Mouse (Mus musculus): ENCODE results near the gene Camk2d. TPM values are rescaled to one million over a fixed set of nuclear protein-coding genes. Genes with fewer than 3 reads are reported as not detected.

Camk2d gene
- polyA plus RNA-seq, 1 experiment from 2014 or later: 36.6 TPM

- no peak overlapping the region for H3K4me3 ChIP-seq (ENCODE audit: low read depth, low read length)
- no peaks in the 10 kb centered on the region for H3K36me3 ChIP-seq (ENCODE audit: insufficient read depth, low read length)
- peaks cover 11% of the 10 kb centered on the region; the same call in 1 of the 2 replicates for H3K4me1 ChIP-seq (ENCODE audit: insufficient read depth, low read depth, low read length)
- no peak overlapping the region for H3K9ac ChIP-seq (replicated peaks; ENCODE audit: low read depth)
- ATAC-seq (peak; percentile 65), DNase-seq (ENCODE audit: low spot score) (peak; percentile 75)
- peak overlapping the region; percentile 55 for H3K27ac ChIP-seq (ENCODE audit: low read length)
- no peaks in the 10 kb centered on the region for H3K27me3 ChIP-seq (replicated peaks; ENCODE audit: insufficient read depth, low read length)
- H3K4me2 ChIP-seq (replicated peaks; ENCODE audit: low read depth, low read length): no peak overlapping the region
- WGBS: 59% methylated on average over 2 of the region's 2 CpGs
- TF ChIP-seq EP300 (IDR thresholded peaks at IDR 0.05): peak; percentile 93
- TF ChIP-seq CTCF (IDR thresholded peaks at IDR 0.05): no peak
- H3K9me3 ChIP-seq (ENCODE audit: low read length): no peaks in the 10 kb centered on the region
These were observed 32.9 kb downstream of the Camk2d start for GRCm38 (mm10) chr3:126629040-126629439.

GRCm38 (mm10) chr3:126630111-126630869, 34.2 kb downstream of the Camk2d start:
- TF ChIP-seq EP300 (IDR thresholded peaks at IDR 0.05): peak; percentile 28; the same call in 1 of the 2 replicates
- no peak for TF ChIP-seq CTCF (IDR thresholded peaks at IDR 0.05)
- ATAC-seq: peak; percentile 72
- 32% methylated on average over 19 of the region's 19 CpGs for WGBS
- Histone ChIP-seq H3K9ac (replicated peaks; ENCODE audit: low read depth) (no peak overlapping the region), H3K27ac (ENCODE audit: low read length) (peak overlapping the region; percentile 63; the same call in 1 of the 2 replicates), H3K4me3 (ENCODE audit: low read depth, low read length) (no peak overlapping the region), H3K4me2 (replicated peaks; ENCODE audit: low read depth, low read length) (peak overlapping the region; percentile 23), H3K36me3 (ENCODE audit: insufficient read depth, low read length) (no peaks in the 10 kb centered on the region), H3K9me3 (ENCODE audit: low read length) (no peaks in the 10 kb centered on the region), H3K27me3 (replicated peaks; ENCODE audit: insufficient read depth, low read length) (no peaks in the 10 kb centered on the region), H3K4me1 (ENCODE audit: insufficient read depth, low read depth, low read length) (peaks cover 11% of the 10 kb centered on the region; the same call in 1 of the 2 replicates)
- DNase-seq (ENCODE audit: low spot score): peak; percentile 79

GRCm38 (mm10) chr3:126631583-126631982, 35.5 kb downstream of the Camk2d start:
- DNase-seq (ENCODE audit: low spot score): no peak
- Histone ChIP-seq H3K27me3 (replicated peaks; ENCODE audit: insufficient read depth, low read length) (no peaks in the 10 kb centered on the region), H3K4me1 (ENCODE audit: insufficient read depth, low read depth, low read length) (peaks cover 11% of the 10 kb centered on the region; the same call in 1 of the 2 replicates), H3K36me3 (ENCODE audit: insufficient read depth, low read length) (no peaks in the 10 kb centered on the region), H3K4me2 (replicated peaks; ENCODE audit: low read depth, low read length) (no peak overlapping the region), H3K9me3 (ENCODE audit: low read length) (no peaks in the 10 kb centered on the region), H3K27ac (ENCODE audit: low read length) (no peak overlapping the region), H3K4me3 (ENCODE audit: low read depth, low read length) (no peak overlapping the region), H3K9ac (replicated peaks; ENCODE audit: low read depth) (no peak overlapping the region)
- TF ChIP-seq CTCF (IDR thresholded peaks at IDR 0.05): no peak
- no peak for TF ChIP-seq EP300 (IDR thresholded peaks at IDR 0.05)
- ATAC-seq: no peak
- WGBS: 65% methylated on average over 8 of the region's 8 CpGs

GRCm38 (mm10) chr3:126632580-126632979, 36.5 kb downstream of the Camk2d start:
- H3K27me3 ChIP-seq (replicated peaks; ENCODE audit: insufficient read depth, low read length): no peaks in the 10 kb centered on the region
- no peak overlapping the region for H3K4me3 ChIP-seq (ENCODE audit: low read depth, low read length)
- TF ChIP-seq EP300 (IDR thresholded peaks at IDR 0.05) (no peak), CTCF (IDR thresholded peaks at IDR 0.05) (no peak)
- H3K9me3 ChIP-seq (ENCODE audit: low read length): no peaks in the 10 kb centered on the region
- H3K4me1 ChIP-seq (ENCODE audit: insufficient read depth, low read depth, low read length): peaks cover 11% of the 10 kb centered on the region; the same call in 1 of the 2 replicates
- ATAC-seq: no peak
- H3K36me3 ChIP-seq (ENCODE audit: insufficient read depth, low read length): no peaks in the 10 kb centered on the region
- H3K27ac ChIP-seq (ENCODE audit: low read length): no peak overlapping the region
- no peak for DNase-seq (ENCODE audit: low spot score)
- no peak overlapping the region for H3K4me2 ChIP-seq (replicated peaks; ENCODE audit: low read depth, low read length)
- 72% methylated on average over 7 of the region's 7 CpGs for WGBS
- no peak overlapping the region for H3K9ac ChIP-seq (replicated peaks; ENCODE audit: low read depth)

GRCm38 (mm10) chr3:126634171-126634570, 38.1 kb downstream of the Camk2d start:
- TF ChIP-seq CTCF (IDR thresholded peaks at IDR 0.05) (no peak), EP300 (IDR thresholded peaks at IDR 0.05) (no peak)
- Histone ChIP-seq H3K27me3 (replicated peaks; ENCODE audit: insufficient read depth, low read length) (no peaks in the 10 kb centered on the region), H3K9ac (replicated peaks; ENCODE audit: low read depth) (no peak overlapping the region), H3K27ac (ENCODE audit: low read length) (no peak overlapping the region), H3K9me3 (ENCODE audit: low read length) (no peaks in the 10 kb centered on the region), H3K4me2 (replicated peaks; ENCODE audit: low read depth, low read length) (no peak overlapping the region), H3K36me3 (ENCODE audit: insufficient read depth, low read length) (no peaks in the 10 kb centered on the region), H3K4me3 (ENCODE audit: low read depth, low read length) (no peak overlapping the region), H3K4me1 (ENCODE audit: insufficient read depth, low read depth, low read length) (peaks cover 11% of the 10 kb centered on the region)
- DNase-seq (ENCODE audit: low spot score) (no peak), ATAC-seq (no peak)
- 83% methylated on average over 6 of the region's 6 CpGs for WGBS

- no peaks in the 10 kb centered on the region for H3K36me3 ChIP-seq (ENCODE audit: insufficient read depth, low read length)
- H3K27ac ChIP-seq (ENCODE audit: low read length): no peak overlapping the region
- TF ChIP-seq CTCF (IDR thresholded peaks at IDR 0.05): no peak
- TF ChIP-seq EP300 (IDR thresholded peaks at IDR 0.05): no peak
- H3K9me3 ChIP-seq (ENCODE audit: low read length): no peaks in the 10 kb centered on the region
- H3K27me3 ChIP-seq (replicated peaks; ENCODE audit: insufficient read depth, low read length): no peaks in the 10 kb centered on the region
- 49% methylated on average over 1 of the region's 1 CpGs for WGBS
- ATAC-seq (no peak), DNase-seq (ENCODE audit: low spot score) (no peak)
- peaks cover 11% of the 10 kb centered on the region for H3K4me1 ChIP-seq (ENCODE audit: insufficient read depth, low read depth, low read length)
- H3K4me3 ChIP-seq (ENCODE audit: low read depth, low read length): no peak overlapping the region
- H3K9ac ChIP-seq (replicated peaks; ENCODE audit: low read depth): no peak overlapping the region
- H3K4me2 ChIP-seq (replicated peaks; ENCODE audit: low read depth, low read length): no peak overlapping the region
These were observed 42.2 kb downstream of the Camk2d start for GRCm38 (mm10) chr3:126638259-126638658.
